Mouse (Mus musculus) fibroblast of lung, adult 2 months (primary cell): ENCODE measurements around the gene Pheta1.
"Not testable (repeated sequence)": the region's sequence is repeated elsewhere in the genome, so short reads cannot be mapped to it uniquely, and the experiment has no call there.

ENCODE experiments used
- DNase-seq: peaks from one replicate; pipeline ENCODE4 v3.0.0-alpha.2; 2011; ENCODE audit warnings: low read depth

The Pheta1 gene

GRCm38 (mm10) chr5:121843138-121843905 lies 5.5 kb upstream of the Pheta1 start:
- no peak for DNase-seq

GRCm38 (mm10) chr5:121845361-121845760 lies 3.4 kb upstream of the Pheta1 start:
- no peak for DNase-seq

GRCm38 (mm10) chr5:121846322-121846721 lies 2.5 kb upstream of the Pheta1 start:
- DNase-seq = no peak

GRCm38 (mm10) chr5:121847269-121847668 lies 1.5 kb upstream of the Pheta1 start:
- DNase-seq = not testable (repeated sequence)

- peak; percentile 54 for DNase-seq
Measured at GRCm38 (mm10) chr5:121848035-121848519, 707 bp upstream of the Pheta1 start.

GRCm38 (mm10) chr5:121849478-121850349 lies 930 bp downstream of the Pheta1 start:
- DNase-seq = no peak

- no peak for DNase-seq
Measured at GRCm38 (mm10) chr5:121853368-121854051, 4.7 kb downstream of the Pheta1 start.

- no peak for DNase-seq
Measured at GRCm38 (mm10) chr5:121854768-121855167, 6.0 kb downstream of the Pheta1 start.

- DNase-seq = no peak
Measured at GRCm38 (mm10) chr5:121856740-121857139, 8.0 kb downstream of the Pheta1 start.

GRCm38 (mm10) chr5:121858427-121858826 lies 9.6 kb downstream of the Pheta1 start:
- DNase-seq = no peak

- DNase-seq = no peak
Measured at GRCm38 (mm10) chr5:121861964-121862363, 13.2 kb downstream of the Pheta1 start.

GRCm38 (mm10) chr5:121864330-121864729 lies 15.5 kb downstream of the Pheta1 start:
- no peak for DNase-seq

GRCm38 (mm10) chr5:121867963-121868362 lies 19.2 kb downstream of the Pheta1 start:
- DNase-seq = no peak

GRCm38 (mm10) chr5:121870832-121871231 lies 22.0 kb downstream of the Pheta1 start:
- DNase-seq = no peak

GRCm38 (mm10) chr5:121871515-121872030 lies 22.8 kb downstream of the Pheta1 start:
- no peak for DNase-seq

- peak; percentile 35 for DNase-seq
Measured at GRCm38 (mm10) chr5:121872158-121872557, 23.4 kb downstream of the Pheta1 start.

- no peak for DNase-seq
Measured at GRCm38 (mm10) chr5:121875041-121875440, 26.3 kb downstream of the Pheta1 start.

GRCm38 (mm10) chr5:121876901-121877300 lies 28.1 kb downstream of the Pheta1 start:
- no peak for DNase-seq

GRCm38 (mm10) chr5:121878703-121879102 lies 29.9 kb downstream of the Pheta1 start:
- no peak for DNase-seq

- no peak for DNase-seq
Measured at GRCm38 (mm10) chr5:121879211-121879610, 30.4 kb downstream of the Pheta1 start.

GRCm38 (mm10) chr5:121883356-121883755 lies 34.6 kb downstream of the Pheta1 start:
- DNase-seq = no peak

GRCm38 (mm10) chr5:121889375-121889774 lies 40.6 kb downstream of the Pheta1 start:
- no peak for DNase-seq
